Mouse (Mus musculus) CH12.LX (cell line): ENCODE measurements around the gene Pepd. TPM values are rescaled to one million over a fixed set of nuclear protein-coding genes. Genes with fewer than 3 reads are reported as not detected.

ENCODE experiments used
- DNase-seq: peaks from one replicate; pipeline ENCODE4 v3.0.0-alpha.2; 2013; ENCODE audit errors: extremely low read depth
- H3K27ac ChIP-seq: 2 replicates; pipeline ENCODE4 v1.5.1; 2012; ENCODE audit warnings: low read depth, mild to moderate bottlenecking, control low read depth, moderate library complexity; ENCODE audit not compliant: insufficient read depth
- H3K27me3 ChIP-seq: replicated peaks from 2 replicates; pipeline ENCODE3; 2012; ENCODE audit warnings: inconsistent platforms
- H3K36me3 ChIP-seq, 2 experiments: replicated peaks in 1 of 2; 2 replicates each; pipeline versions ENCODE3 to v1.6.1; 2012; ENCODE audit warnings: inconsistent platforms in 1 of 2, low read length in 1 of 2, mild to moderate bottlenecking in 1 of 2, mixed read lengths in 1 of 2, moderate library complexity in 1 of 2; ENCODE audit not compliant: control insufficient read depth in 1 of 2, insufficient read depth in 1 of 2
- H3K4me1 ChIP-seq, 2 experiments: 2 replicates each; pipeline ENCODE4 v1.6.1; 2012; ENCODE audit warnings: inconsistent platforms in 1 of 2, moderate library complexity in 1 of 2; ENCODE audit not compliant: insufficient read depth in 2 of 2, control insufficient read depth in 1 of 2
- H3K4me2 ChIP-seq: 2 replicates; pipeline ENCODE4 v1.6.1; 2012; ENCODE audit warnings: low read depth, mild to moderate bottlenecking, control low read depth; ENCODE audit not compliant: poor library complexity, insufficient read depth, severe bottlenecking
- H3K4me3 ChIP-seq, 3 experiments: fragments of 150-350 bp in 1 of 3; sonication (generic) in 1 of 3; replicated peaks in 1 of 3; 2 replicates each; pipeline versions ENCODE3 to v1.5.1; 2011 to 2012; ENCODE audit warnings: low read depth in 2 of 3, low read length in 2 of 3, mild to moderate bottlenecking in 2 of 3, moderate library complexity in 2 of 3, control low read depth in 1 of 3, improper control_type of control experiment in 1 of 3, inconsistent platforms in 1 of 3, mixed read lengths in 1 of 3; ENCODE audit not compliant: poor library complexity in 1 of 3
- H3K79me2 ChIP-seq: replicated peaks from 2 replicates; pipeline ENCODE4 v1.6.1; 2012; ENCODE audit warnings: mild to moderate bottlenecking, moderate library complexity; ENCODE audit not compliant: control insufficient read depth, poor library complexity, insufficient read depth, severe bottlenecking; ENCODE audit errors: extremely low read depth
- H3K9ac ChIP-seq: 2 replicates; pipeline ENCODE4 v1.6.1; 2012; ENCODE audit warnings: low read depth, mild to moderate bottlenecking, control low read depth, moderate library complexity; ENCODE audit not compliant: insufficient read depth
- H3K9me3 ChIP-seq: replicated peaks from 2 replicates; pipeline ENCODE3; 2012; ENCODE audit warnings: low read length, inconsistent platforms, mixed read lengths
- BHLHE40 ChIP-seq: IDR thresholded peaks from 2 replicates; pipeline ENCODE4 v1.6.1; 2011; ENCODE audit warnings: mild to moderate bottlenecking, low read depth, low read length, improper control_type of control experiment
- CHD2 ChIP-seq: IDR thresholded peaks from 2 replicates; pipeline ENCODE4 v1.6.1; 2011; ENCODE audit warnings: low read length, improper control_type of control experiment
- CTCF ChIP-seq, 2 experiments: IDR thresholded peaks in 1 of 2; conservative IDR thresholded peaks in 1 of 2; 2 replicates each; pipeline ENCODE4 v1.5.1; 2011 to 2012; ENCODE audit warnings: low read depth in 2 of 2, low read length in 2 of 2, improper control_type of control experiment in 1 of 2, inconsistent platforms in 1 of 2, mild to moderate bottlenecking in 1 of 2, moderate library complexity in 1 of 2
- E2F4 ChIP-seq: IDR thresholded peaks from 2 replicates; pipeline ENCODE4 v1.6.1; 2011; ENCODE audit warnings: low read depth, low read length, improper control_type of control experiment; ENCODE audit not compliant: insufficient replicate concordance
- ELF1 ChIP-seq: IDR thresholded peaks from 2 replicates; pipeline ENCODE4 v1.6.1; 2014; ENCODE audit warnings: low read depth, mild to moderate bottlenecking, inconsistent platforms, low read length, improper control_type of control experiment
- EP300 ChIP-seq: IDR thresholded peaks from 2 replicates; pipeline ENCODE4 v1.6.1; 2011; ENCODE audit warnings: low read length, improper control_type of control experiment
- GABPA ChIP-seq: IDR thresholded peaks from 2 replicates; pipeline ENCODE4 v1.6.1; 2012; ENCODE audit warnings: low read depth, low read length, improper control_type of control experiment, inconsistent platforms; ENCODE audit not compliant: insufficient replicate concordance
- MAFK ChIP-seq: IDR thresholded peaks from 2 replicates; pipeline ENCODE4 v1.6.1; 2011; ENCODE audit warnings: low read length, improper control_type of control experiment; ENCODE audit not compliant: insufficient replicate concordance
- MAZ ChIP-seq: IDR thresholded peaks from 2 replicates; pipeline ENCODE4 v1.6.1; 2012; ENCODE audit warnings: low read depth, mild to moderate bottlenecking, inconsistent platforms, low read length, improper control_type of control experiment, moderate library complexity
- MXI1 ChIP-seq: IDR thresholded peaks from 2 replicates; pipeline ENCODE4 v1.6.1; 2011; ENCODE audit warnings: mild to moderate bottlenecking, low read depth, low read length, improper control_type of control experiment
- MYC ChIP-seq: IDR thresholded peaks from 2 replicates; pipeline ENCODE4 v1.6.1; 2011; ENCODE audit warnings: low read depth, mild to moderate bottlenecking, improper control_type of control experiment, low read length
- NRF1 ChIP-seq: IDR thresholded peaks from 2 replicates; pipeline ENCODE4 v1.6.1; 2014; ENCODE audit warnings: low read depth, mild to moderate bottlenecking, inconsistent platforms, low read length, improper control_type of control experiment, moderate library complexity
- PAX5 ChIP-seq: IDR thresholded peaks from 2 replicates; pipeline ENCODE4 v1.6.1; 2012; ENCODE audit warnings: low read length, inconsistent platforms, mixed read lengths
- POLR2AphosphoS2 ChIP-seq: IDR thresholded peaks from 2 replicates; pipeline ENCODE4 v1.6.1; 2011; ENCODE audit warnings: low read depth, low read length, improper control_type of control experiment
- RAD21 ChIP-seq: IDR thresholded peaks from 2 replicates; pipeline ENCODE4 v1.6.1; 2011; ENCODE audit warnings: low read depth, mild to moderate bottlenecking, low read length, improper control_type of control experiment, moderate library complexity
- USF2 ChIP-seq: conservative IDR thresholded peaks from 2 replicates; pipeline ENCODE4 v1.6.1; 2011; ENCODE audit warnings: low read depth, low read length, improper control_type of control experiment
- ZC3H11A ChIP-seq: IDR thresholded peaks from 2 replicates; pipeline ENCODE4 v1.6.1; 2012; ENCODE audit warnings: low read depth, mild to moderate bottlenecking, inconsistent platforms, low read length, improper control_type of control experiment
- ZKSCAN1 ChIP-seq: IDR thresholded peaks from 2 replicates; pipeline ENCODE4 v1.6.1; 2012; ENCODE audit warnings: low read depth, inconsistent platforms, low read length, improper control_type of control experiment, borderline replicate concordance
- ZNF384 ChIP-seq: IDR thresholded peaks from 2 replicates; pipeline ENCODE4 v1.6.1; 2012; ENCODE audit warnings: low read depth, low read length, improper control_type of control experiment, inconsistent platforms
- dilution Hi-C: fragments of 300-500 bp; cut with MboI; formaldehyde crosslinking; loops from 2 replicates; pipeline ENCODE4 v1.14.3; 2020; ENCODE audit warnings: low sequenced_read_pairs; ENCODE audit not compliant: extremely low pct_unique_long_range_greater_than_20kb, extremely low pct_ligation_motif_present
- in situ Hi-C: fragments of 300-500 bp; cut with MboI; formaldehyde crosslinking; loops from 3 replicates; pipeline ENCODE4 v1.14.3; 2019; ENCODE audit warnings: low sequenced_read_pairs, low pct_ligation_motif_present, low pct_unique_long_range_greater_than_20kb, mixed read lengths
- polyA plus RNA-seq: library from polyadenylated mRNA; unstranded; fragments of >175 nt; gene quantifications from 2 replicates; pipeline ENCODE4 v1.2.1, GENCODE M21; 2012; ENCODE audit warnings: low read depth; ENCODE audit not compliant: insufficient read length
- total RNA-seq, 2 experiments: library from RNA; depleted of rRNA; stranded (reverse); fragments of 300-350 nt in 1 of 2; fragments of >200 nt in 1 of 2; gene quantifications; 2 replicates each; pipeline ENCODE4 v1.2.3; 2012 to 2014

Pepd gene
- total and polyA plus RNA-seq, 3 experiments, result 52.4 to 68.3 (median 53.5) TPM

GRCm38 (mm10) chr7:34877820-34878219 lies 34.4 kb upstream of the Pepd start:
- no peak overlapping the region for H3K4me2 ChIP-seq
- no peaks in the 10 kb centered on the region for H3K36me3 ChIP-seq
- dilution Hi-C loops, result no loop called here
- no peak for TF ChIP-seq ZC3H11A
- TF ChIP-seq RAD21, result no peak
- H3K9ac ChIP-seq, result no peak overlapping the region
- peaks cover 3% of the 10 kb centered on the region for H3K9me3 ChIP-seq
- H3K79me2 ChIP-seq, result no peaks in the 10 kb centered on the region
- H3K4me1 ChIP-seq, result no peaks in the 10 kb centered on the region
- H3K27ac ChIP-seq, result no peak overlapping the region
- H3K4me3 ChIP-seq, result no peak overlapping the region
- peaks cover 2% of the 10 kb centered on the region for H3K27me3 ChIP-seq
- no peak for DNase-seq
- in situ Hi-C loops, result no loop called here

GRCm38 (mm10) chr7:34888441-34888840 lies 23.7 kb upstream of the Pepd start:
- dilution Hi-C loops (no loop called here), in situ Hi-C loops (no loop called here)
- H3K4me3 ChIP-seq, result no peak overlapping the region

GRCm38 (mm10) chr7:34888891-34889290 lies 23.3 kb upstream of the Pepd start:
- no peak overlapping the region for H3K27ac ChIP-seq
- no peaks in the 10 kb centered on the region for H3K79me2 ChIP-seq
- TF ChIP-seq POLR2AphosphoS2 (no peak), PAX5 (no peak), E2F4 (no peak), MXI1 (no peak), BHLHE40 (no peak), USF2 (no peak), MYC (no peak), ELF1 (no peak)
- peaks cover 4% of the 10 kb centered on the region for H3K27me3 ChIP-seq
- DNase-seq, result no peak
- no peak overlapping the region for H3K9ac ChIP-seq
- H3K4me3 ChIP-seq, result no peak overlapping the region
- H3K36me3 ChIP-seq, result no peaks in the 10 kb centered on the region
- in situ Hi-C loops, result no loop called here
- dilution Hi-C loops, result no loop called here
- H3K4me2 ChIP-seq, result no peak overlapping the region
- H3K4me1 ChIP-seq, result no peaks in the 10 kb centered on the region
- peaks cover 18% of the 10 kb centered on the region for H3K9me3 ChIP-seq

More at GRCm38 (mm10) chr7:34888441-34888840, 23.7 kb upstream of the Pepd start:
- H3K4me2 ChIP-seq, result no peak overlapping the region
- H3K27me3 ChIP-seq, result peaks cover 4% of the 10 kb centered on the region
- DNase-seq, result no peak
- no peak overlapping the region for H3K27ac ChIP-seq
- H3K36me3 ChIP-seq, result no peaks in the 10 kb centered on the region
- H3K9me3 ChIP-seq, result peaks cover 19% of the 10 kb centered on the region
- no peaks in the 10 kb centered on the region for H3K4me1 ChIP-seq
- no peaks in the 10 kb centered on the region for H3K79me2 ChIP-seq
- no peak overlapping the region for H3K9ac ChIP-seq
- TF ChIP-seq E2F4 (no peak), PAX5 (no peak), ZKSCAN1 (no peak), ZNF384 (no peak), POLR2AphosphoS2 (no peak), NRF1 (no peak), CHD2 (no peak), EP300 (no peak), MAZ (no peak), MXI1 (no peak), CTCF (conservative IDR thresholded peaks at IDR 0.05 in 1 of 2, IDR thresholded peaks at IDR 0.05 in 1 of 2; ENCODE audit: low read depth in 2 of 2, low read length in 2 of 2) (no peak), MAFK (no peak), BHLHE40 (no peak), GABPA (no peak)
- TF ChIP-seq, all 38 proteins: peak for 0
